Mouse (Mus musculus): ENCODE results near the gene Slc29a2.

DNA sequence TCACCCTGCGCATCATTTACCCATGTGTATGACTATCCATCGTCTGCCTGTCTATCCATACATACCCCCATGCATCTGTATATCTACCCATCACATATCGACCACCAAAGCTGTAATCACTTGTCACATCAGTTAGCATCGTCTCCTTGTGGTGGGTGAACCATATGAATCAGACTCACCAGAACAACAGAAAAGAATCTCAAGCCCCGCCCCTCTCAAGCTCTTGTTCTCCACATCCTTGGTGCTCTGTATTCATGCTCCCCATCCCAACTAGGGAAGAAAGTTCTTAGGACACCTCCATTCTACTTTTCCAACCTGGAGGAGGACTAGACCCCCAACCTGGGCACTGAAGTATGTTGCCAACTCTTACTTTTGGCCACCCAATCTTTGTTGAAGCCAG lies 38.4 kb downstream of the Slc29a2 start:
- TF ChIP-seq CTCF (IDR thresholded peaks at IDR 0.05; ENCODE audit: borderline replicate concordance, insufficient read depth, low read depth, low read length) (no peak), POLR2A (IDR thresholded peaks at IDR 0.05; ENCODE audit: borderline replicate concordance, insufficient read depth, low read length) (no peak)

Measured in cerebellum, adult 2 months (tissue).